Mouse (Mus musculus): ENCODE data around the gene Flt1.

DNA sequence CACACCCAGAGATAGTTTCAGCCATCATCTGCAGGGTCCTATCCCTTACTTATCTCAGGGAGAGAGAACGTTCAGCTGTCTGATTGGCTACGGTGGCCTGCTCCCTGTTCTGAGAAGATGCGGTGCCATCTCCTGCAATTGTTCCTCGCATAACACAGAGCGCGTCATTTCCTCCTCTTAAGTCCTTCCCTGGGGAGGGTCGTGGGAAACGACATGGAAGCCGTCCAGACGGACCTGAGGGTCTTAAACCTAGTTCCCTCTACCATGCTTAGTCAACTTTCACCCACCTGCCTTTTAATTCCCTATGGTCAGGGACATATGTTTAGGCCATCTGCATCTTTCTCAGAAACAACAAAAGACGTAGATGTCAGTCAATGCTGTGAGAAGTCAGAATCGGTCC is 46.5 kb downstream of the Flt1 start:
- TF ChIP-seq CTCF (IDR thresholded peaks at IDR 0.05; ENCODE audit: low read depth) (no peak), EP300 (optimal IDR thresholded peaks at IDR 0.05) (no peak)

All from stomach, postnatal 0 days (tissue).